Mouse (Mus musculus) B cell, adult 2 months (primary cell): ENCODE measurements at regions not wholly inside any gene's neighbourhood (a gene's known extent, or its start where the extent isn't known, plus 50 kb on each side); places are given as distances from the start of the nearest gene placed in this dataset.

Source experiments
- DNase-seq, 2 experiments: peaks; one replicate each; pipeline ENCODE4 v3.0.0; 2022

- DNase-seq = peak; percentile 84
Measured at GRCm38 (mm10) chr13:24527812-24528531, 54.0 kb upstream of the Ripor2 start.
